Mouse (Mus musculus): ENCODE data around the gene Pla2g15. TPM values are rescaled to one million over a fixed set of nuclear protein-coding genes. Genes with fewer than 3 reads are reported as not detected.

Pla2g15 gene
- total RNA-seq, 2 experiments from 2014 or later = 17.4 to 29.6 TPM

Other genes with a start within 250 kb of the Pla2g15 start
- gene Pskh1, start 250.0 kb upstream of the Pla2g15 start, total RNA-seq (2021) = 10 to 100 TPM; 29.0 to 33.1 TPM
- under 1 TPM; 0.66 to 0.76 TPM for gene Ctrl, start 216.5 kb upstream of the Pla2g15 start, total RNA-seq (2021)
- 10 to 100 TPM; 68.1 to 87.1 TPM for gene Psmb10, start 212.0 kb upstream of the Pla2g15 start, total RNA-seq (2021)
- gene Lcat, start 207.0 kb upstream of the Pla2g15 start, total RNA-seq (2021) = 1 to 10 TPM; 1.3 to 1.9 TPM
- 10 to 100 TPM; 43.9 to 58.9 TPM for gene Slc12a4, start 184.3 kb upstream of the Pla2g15 start, total RNA-seq (2021)
- not detected for gene Dpep3, start 171.0 kb upstream of the Pla2g15 start, total RNA-seq (2021)
- gene Dus2, start 159.1 kb upstream of the Pla2g15 start, total RNA-seq (2021) = 10 to 100 TPM; 16.0 to 19.3 TPM
- gene Dpep2nb, start 144.4 kb upstream of the Pla2g15 start, total RNA-seq (2021) = under 1 TPM in 1 of 2 experiments, not detected in 1; 0.30 TPM
- 10 to 100 TPM; 15.5 to 16.9 TPM for gene Ddx28, start 138.5 kb upstream of the Pla2g15 start, total RNA-seq (2021)
- 10 to 100 TPM; 37.3 to 48.0 TPM for gene Nfatc3, start 91.6 kb upstream of the Pla2g15 start, total RNA-seq (2021)
- gene Esrp2, start 13.4 kb upstream of the Pla2g15 start, total RNA-seq (2021) = 1 to 10 TPM; 1.1 to 3.5 TPM
- gene Slc7a6, start 18.5 kb downstream of the Pla2g15 start, total RNA-seq (2021) = 10 to 100 TPM; 28.4 to 33.1 TPM
- gene Slc7a6os, start 60.5 kb downstream of the Pla2g15 start, total RNA-seq (2021) = 10 to 100 TPM; 26.3 to 28.6 TPM
- 10 to 100 TPM; 27.0 to 28.2 TPM for gene Prmt7, start 60.5 kb downstream of the Pla2g15 start, total RNA-seq (2021)
- 10 to 100 TPM in 1 of 2 experiments, 1 to 10 TPM in 1; 9.2 to 11.8 TPM for gene Smpd3, start 187.6 kb downstream of the Pla2g15 start, total RNA-seq (2021)

Data from adrenal gland, postnatal 36 days (tissue).